Mouse (Mus musculus) ovary, adult 18-20 months (tissue): Measurements from ENCODE around the gene Igfbp2.

Source experiments
- DNase-seq: peaks from one replicate; pipeline ENCODE4 v3.0.0; 2022; ENCODE audit warnings: low spot score, mixed read lengths

Igfbp2 gene

GRCm38 (mm10) chr1:72823751-72824706 lies at the start of gene Igfbp2:
Igfbp2 (plus strand) TSS chr1:72824503.
- peak; percentile 75 for DNase-seq

- peak; percentile 5 for DNase-seq
Measured at GRCm38 (mm10) chr1:72778789-72779188, 45.5 kb upstream of the Igfbp2 start.

- no peak for DNase-seq
Measured at GRCm38 (mm10) chr1:72780720-72781119, 43.6 kb upstream of the Igfbp2 start.

- DNase-seq: no peak
Measured at GRCm38 (mm10) chr1:72783341-72783740, 41.0 kb upstream of the Igfbp2 start.

GRCm38 (mm10) chr1:72784018-72784417 lies 40.3 kb upstream of the Igfbp2 start:
- no peak for DNase-seq

GRCm38 (mm10) chr1:72790670-72791069 lies 33.6 kb upstream of the Igfbp2 start:
- DNase-seq: no peak

GRCm38 (mm10) chr1:72791743-72792142 lies 32.6 kb upstream of the Igfbp2 start:
- DNase-seq: no peak

GRCm38 (mm10) chr1:72792262-72792661 lies 32.0 kb upstream of the Igfbp2 start:
- no peak for DNase-seq

- DNase-seq: no peak
Measured at GRCm38 (mm10) chr1:72793230-72793629, 31.1 kb upstream of the Igfbp2 start.

GRCm38 (mm10) chr1:72796128-72796527 lies 28.2 kb upstream of the Igfbp2 start:
- no peak for DNase-seq

- no peak for DNase-seq
Measured at GRCm38 (mm10) chr1:72797102-72797665, 27.1 kb upstream of the Igfbp2 start.

- no peak for DNase-seq
Measured at GRCm38 (mm10) chr1:72798441-72798840, 25.9 kb upstream of the Igfbp2 start.

GRCm38 (mm10) chr1:72804031-72804430 lies 20.3 kb upstream of the Igfbp2 start:
- DNase-seq: no peak

GRCm38 (mm10) chr1:72805037-72805436 lies 19.3 kb upstream of the Igfbp2 start:
- DNase-seq: no peak

- no peak for DNase-seq
Measured at GRCm38 (mm10) chr1:72805476-72806043, 18.7 kb upstream of the Igfbp2 start.

- no peak for DNase-seq
Measured at GRCm38 (mm10) chr1:72806044-72806584, 18.2 kb upstream of the Igfbp2 start.

- no peak for DNase-seq
Measured at GRCm38 (mm10) chr1:72809304-72809703, 15.0 kb upstream of the Igfbp2 start.

- no peak for DNase-seq
Measured at GRCm38 (mm10) chr1:72809951-72810675, 14.2 kb upstream of the Igfbp2 start.

GRCm38 (mm10) chr1:72811061-72811460 lies 13.2 kb upstream of the Igfbp2 start:
- no peak for DNase-seq

GRCm38 (mm10) chr1:72813089-72813638 lies 11.1 kb upstream of the Igfbp2 start:
- DNase-seq: no peak

- DNase-seq: peak; percentile 12
Measured at GRCm38 (mm10) chr1:72813639-72814403, 10.5 kb upstream of the Igfbp2 start.
